Mouse (Mus musculus): ENCODE data around the gene Gm9887. TPM values are rescaled to one million over a fixed set of nuclear protein-coding genes. Genes with fewer than 3 reads are reported as not detected.
A peak's percentile ranks its signal among the peaks of the same experiment; 100 is the strongest.

The Gm9887 gene
- total RNA-seq (2012; rRNA removed) (4.3 TPM in 2 replicates), total RNA-seq (2014; rRNA removed) (not detected in 2 replicates), polyA plus RNA-seq (2012; ENCODE audit: insufficient read length, low read depth) (3.4 and 4.3 TPM in 2 replicates)

DNA sequence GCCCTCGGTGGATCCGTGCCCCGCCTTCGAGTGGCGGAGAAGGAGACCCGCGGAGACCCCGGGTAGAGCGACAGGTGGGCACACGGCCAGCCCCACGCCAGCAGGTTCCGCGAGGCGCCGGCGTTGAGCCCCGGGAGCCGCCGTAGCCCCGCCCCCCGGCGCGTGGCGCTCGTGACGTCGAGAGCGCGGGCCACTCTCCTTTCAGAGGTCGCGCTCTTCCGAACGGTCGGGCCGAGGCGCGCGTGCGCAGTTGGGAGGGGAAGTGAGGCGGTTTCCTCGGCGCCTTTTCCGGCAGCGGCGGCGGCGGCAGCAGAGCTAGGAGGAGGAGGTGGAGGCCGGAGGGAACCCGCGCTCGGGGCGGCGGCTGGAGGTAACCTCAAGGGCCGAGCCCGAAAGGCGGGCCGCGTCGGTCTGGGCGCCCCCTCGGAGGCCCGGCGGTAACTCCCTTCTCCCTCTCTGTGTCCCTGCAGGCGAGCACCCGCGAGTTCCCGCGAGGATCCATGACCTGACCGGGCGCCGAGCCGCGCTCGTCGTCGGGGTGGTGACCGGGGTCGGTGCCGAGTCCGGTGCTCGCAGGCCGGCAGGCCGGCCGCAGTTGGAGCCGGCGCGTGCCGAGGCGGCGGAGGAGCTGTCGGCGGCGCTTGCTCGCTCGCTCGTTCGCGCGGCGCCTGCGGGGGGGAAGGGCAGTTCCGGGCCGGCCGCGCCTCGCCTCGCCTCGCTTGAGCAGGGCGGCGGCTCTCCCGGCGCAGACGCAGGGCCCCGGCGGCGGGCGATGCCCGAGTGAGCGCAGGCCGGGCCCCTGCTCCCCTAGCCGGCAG is at the start of gene Gm9887, which contains the start of gene Arf6:
Gene Gm9887 (minus strand): TSS at position 605 of the 818 bp plus-strand sequence.
Gene Arf6 (plus strand): TSS at position 297 of the 818 bp plus-strand sequence.
- Histone ChIP-seq H3K27me3 (replicated peaks) (no peaks in the 10 kb centered on the region), H3K9ac (ENCODE audit: insufficient read depth, low read depth) (peak within 1 kb of the TSS; percentile 94), H3K4me1 (ENCODE audit: control insufficient read depth in 1 of 2, insufficient read depth in 2 of 2) (peaks cover 0 to 18% of the 10 kb centered on the region in 2 experiments; a peak in 2 of 4 replicates), H3K27ac (ENCODE audit: insufficient read depth, low read depth) (peak within 1 kb of the TSS; percentile 91), H3K79me2 (replicated peaks; ENCODE audit: control insufficient read depth, extremely low read depth, insufficient read depth, poor library complexity, severe bottlenecking) (peaks cover 39% of the 10 kb centered on the region), H3K4me2 (ENCODE audit: insufficient read depth, low read depth, poor library complexity, severe bottlenecking) (peak within 1 kb of the TSS; percentile 69), H3K4me3 (replicated peaks in 1 of 3; ENCODE audit: low read depth in 2 of 3, low read length in 2 of 3, poor library complexity in 1 of 3) (peak within 1 kb of the TSS; percentile 80 to 93 (median 90)), H3K36me3 (replicated peaks in 1 of 2; ENCODE audit: control insufficient read depth in 1 of 2, insufficient read depth in 1 of 2, low read length in 1 of 2) (peaks cover 11 to 21% of the 10 kb centered on the region in 2 experiments), H3K9me3 (replicated peaks; ENCODE audit: low read length) (no peaks in the 10 kb centered on the region)
- DNase-seq (ENCODE audit: extremely low read depth), result peak; percentile 94
- in situ Hi-C loops (cut with MboI; ENCODE audit: low pct_ligation_motif_present, low pct_unique_long_range_greater_than_20kb, low sequenced_read_pairs), result loop anchor here (5.0 kb wide), 1 partner anchor 165 kb away; no protein-coding TSS in a partner anchor
- TF ChIP-seq IRF4 (IDR thresholded peaks at IDR 0.05; ENCODE audit: low read depth, low read length) (no peak; the same call in none of the 2 replicates), ELF1 (IDR thresholded peaks at IDR 0.05; ENCODE audit: low read depth, low read length) (peak; percentile 86), MYC (IDR thresholded peaks at IDR 0.05; ENCODE audit: low read depth, low read length) (no peak), ZNF384 (IDR thresholded peaks at IDR 0.05; ENCODE audit: low read depth, low read length) (no peak), ZMIZ1 (IDR thresholded peaks at IDR 0.05; ENCODE audit: low read depth, low read length) (peak; percentile 46), E2F4 (IDR thresholded peaks at IDR 0.05; ENCODE audit: insufficient replicate concordance, low read depth, low read length) (no peak), SIN3A (IDR thresholded peaks at IDR 0.05; ENCODE audit: low read length) (peak; percentile 33; the same call in 1 of the 2 replicates), CHD1 (IDR thresholded peaks at IDR 0.05; ENCODE audit: low read depth, low read length) (peak; percentile 25; the same call in 1 of the 2 replicates), NRF1 (IDR thresholded peaks at IDR 0.05; ENCODE audit: low read depth, low read length) (peak; percentile 90), TBP (conservative IDR thresholded peaks at IDR 0.05; ENCODE audit: low read depth, low read length) (0 out of 2 replicates have a peak, but pooled peaks have one; percentile 41), TCF12 (IDR thresholded peaks at IDR 0.05; ENCODE audit: low read depth, low read length) (peak; percentile 90), POLR2A (IDR thresholded peaks at IDR 0.05; ENCODE audit: low read depth, low read length) (peak; percentile 85), KAT2A (IDR thresholded peaks at IDR 0.05; ENCODE audit: insufficient replicate concordance, low read length) (peak; percentile 57; the same call in 1 of the 2 replicates), USF1 (IDR thresholded peaks at IDR 0.05; ENCODE audit: low read depth, low read length) (peak; percentile 44), EP300 (IDR thresholded peaks at IDR 0.05; ENCODE audit: low read length) (no peak), CHD2 (IDR thresholded peaks at IDR 0.05; ENCODE audit: low read length) (no peak; the same call in 1 of the 2 replicates), POLR2AphosphoS2 (IDR thresholded peaks at IDR 0.05; ENCODE audit: low read depth, low read length) (peak; percentile 88), RAD21 (IDR thresholded peaks at IDR 0.05; ENCODE audit: low read depth, low read length) (no peak), UBTF (IDR thresholded peaks at IDR 0.05; ENCODE audit: low read depth, low read length) (peak; percentile 86), BHLHE40 (IDR thresholded peaks at IDR 0.05; ENCODE audit: low read depth, low read length) (peak; percentile 68; the same call in 1 of the 2 replicates), HCFC1 (IDR thresholded peaks at IDR 0.05; ENCODE audit: low read depth, low read length) (peak; percentile 77), MXI1 (IDR thresholded peaks at IDR 0.05; ENCODE audit: low read depth, low read length) (peak; percentile 69; the same call in 1 of the 2 replicates), NELFE (IDR thresholded peaks at IDR 0.05; ENCODE audit: low read depth, low read length) (peak; percentile 75), SMC3 (IDR thresholded peaks at IDR 0.05; ENCODE audit: low read depth, low read length) (no peak), MAZ (IDR thresholded peaks at IDR 0.05; ENCODE audit: low read depth, low read length) (peak; percentile 69; the same call in 1 of the 2 replicates), ETS1 (conservative IDR thresholded peaks at IDR 0.05; ENCODE audit: low read depth, low read length) (no peak)
- dilution Hi-C loops (cut with MboI; ENCODE audit: extremely low pct_ligation_motif_present, extremely low pct_unique_long_range_greater_than_20kb, low sequenced_read_pairs), result no loop called here
